Mouse (Mus musculus): ENCODE measurements at regions not wholly inside any gene's neighbourhood (a gene's known extent, or its start where the extent isn't known, plus 50 kb on each side); places are given as distances from the start of the nearest gene placed in this dataset.

DNA sequence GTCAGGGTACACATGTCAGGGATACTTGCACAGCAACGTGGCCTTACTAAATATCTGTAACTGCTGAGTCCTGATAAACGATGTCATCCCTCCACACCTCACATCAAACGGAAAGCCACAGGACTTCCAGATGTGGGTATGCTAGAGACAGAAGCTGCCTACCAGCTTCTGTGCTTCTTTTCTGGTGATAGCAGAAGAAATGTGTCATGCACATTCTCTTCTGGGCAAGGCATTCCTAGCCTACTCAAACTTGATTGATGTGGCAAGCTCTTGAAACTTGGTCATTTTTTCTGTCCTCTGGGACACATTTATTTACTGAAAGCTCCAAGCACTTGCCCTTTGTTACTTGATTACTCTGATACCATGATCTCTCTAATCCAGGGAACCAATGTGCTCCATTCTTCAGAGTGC is 282.8 kb upstream of the Gm9747 start:
- DNase-seq, result no peak

DNA sequence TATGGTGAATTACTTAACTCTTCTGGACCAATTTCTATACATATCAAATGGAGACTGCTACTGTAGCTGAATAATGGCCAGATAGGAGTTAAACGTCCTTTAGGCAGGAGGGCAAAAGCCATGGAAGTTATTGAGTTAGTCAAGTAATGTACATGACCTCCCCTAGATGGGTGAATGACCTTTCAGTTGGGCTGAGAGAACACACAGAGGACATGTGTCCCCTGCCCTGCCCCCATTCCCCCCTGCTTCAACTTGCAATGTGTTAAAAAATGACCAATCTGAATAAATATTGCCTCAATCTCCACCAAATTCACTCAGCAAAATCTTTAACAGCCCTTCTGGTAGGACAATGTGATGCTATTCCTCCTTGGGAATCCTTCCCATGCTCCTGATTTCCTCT is 282.1 kb upstream of the Gm9747 start:
- DNase-seq, result no peak

DNA sequence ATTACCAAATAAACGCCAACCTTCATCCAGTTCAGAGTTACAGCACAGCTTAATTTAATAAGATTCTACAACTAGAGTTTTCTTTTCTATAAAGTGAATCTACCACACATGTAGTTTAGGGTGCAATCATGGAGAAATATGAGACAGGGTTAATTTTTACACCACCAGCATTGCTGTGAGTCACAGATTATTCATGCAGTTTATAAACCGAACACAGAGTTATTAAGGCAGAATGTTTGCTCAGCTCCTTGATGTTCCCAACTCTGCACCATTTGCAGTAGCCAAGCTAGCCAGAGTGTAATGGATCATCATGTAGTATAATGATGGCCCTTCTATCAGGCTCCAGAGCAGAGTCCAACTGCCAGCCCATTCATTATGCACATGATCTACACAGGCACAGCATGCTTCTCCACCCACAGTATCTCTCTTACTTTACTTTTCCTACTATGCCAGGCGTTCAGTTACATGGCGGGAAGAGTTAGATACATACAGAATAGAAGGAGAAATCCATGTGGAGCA is 281.4 kb upstream of the Gm9747 start:
- DNase-seq, result no peak

DNA sequence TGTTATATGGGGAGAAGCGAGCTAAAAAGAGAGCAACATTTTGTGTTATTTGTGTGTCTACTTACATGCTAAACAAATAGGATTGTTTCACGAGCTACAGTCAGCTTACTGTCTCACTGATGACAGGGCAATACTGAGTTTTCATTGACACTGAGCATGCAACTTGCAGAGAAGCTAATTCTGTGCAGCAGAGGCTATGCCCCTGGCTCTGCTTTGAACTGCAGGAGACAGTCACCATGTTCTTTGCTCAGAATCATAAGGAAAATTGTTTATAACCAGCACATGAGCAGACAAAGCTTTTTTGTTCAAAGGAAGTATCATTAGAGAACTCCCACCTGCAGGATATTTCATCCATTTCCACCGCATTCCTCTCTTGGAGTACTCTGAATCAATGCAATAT is 280.8 kb upstream of the Gm9747 start:
- DNase-seq, result no peak

DNA sequence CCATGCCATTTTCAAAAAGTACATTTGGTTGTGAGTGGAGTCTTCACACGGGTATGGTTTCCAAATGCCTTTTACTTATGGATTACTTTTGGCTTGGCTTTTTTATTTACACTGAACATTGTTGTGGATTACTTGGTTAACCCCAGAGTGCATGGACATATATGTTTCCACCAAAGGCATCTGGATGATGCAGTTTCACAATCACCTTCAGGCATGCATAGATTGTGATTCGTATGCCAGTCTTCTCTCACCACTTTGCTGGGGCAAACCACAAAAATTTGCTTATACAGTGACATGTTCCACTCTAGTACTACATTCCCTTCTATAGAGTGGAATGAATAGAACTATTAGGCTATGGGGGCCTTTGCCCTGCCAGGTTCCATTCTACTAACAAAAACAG is 278.4 kb upstream of the Gm9747 start:
- no peak for DNase-seq

DNA sequence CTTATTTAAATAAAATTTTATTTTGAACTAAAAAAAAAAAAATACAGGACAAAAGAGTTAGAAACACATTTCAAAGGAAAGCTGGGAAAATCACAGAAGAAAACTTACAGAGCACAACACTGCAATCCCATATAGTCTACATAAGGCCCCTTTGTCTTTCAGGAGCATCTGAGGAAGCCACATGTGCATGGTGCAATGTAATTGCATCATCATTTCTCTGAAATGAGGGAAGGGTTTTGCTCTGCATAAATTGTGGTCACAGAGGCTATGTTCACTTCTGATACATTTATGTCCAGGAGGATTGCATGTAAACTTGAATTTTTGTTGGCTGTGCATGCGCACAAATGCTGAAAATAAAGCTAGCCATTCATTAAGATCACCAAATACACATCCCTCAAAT is 265.9 kb upstream of the Gm9747 start:
- DNase-seq, result no peak

DNA sequence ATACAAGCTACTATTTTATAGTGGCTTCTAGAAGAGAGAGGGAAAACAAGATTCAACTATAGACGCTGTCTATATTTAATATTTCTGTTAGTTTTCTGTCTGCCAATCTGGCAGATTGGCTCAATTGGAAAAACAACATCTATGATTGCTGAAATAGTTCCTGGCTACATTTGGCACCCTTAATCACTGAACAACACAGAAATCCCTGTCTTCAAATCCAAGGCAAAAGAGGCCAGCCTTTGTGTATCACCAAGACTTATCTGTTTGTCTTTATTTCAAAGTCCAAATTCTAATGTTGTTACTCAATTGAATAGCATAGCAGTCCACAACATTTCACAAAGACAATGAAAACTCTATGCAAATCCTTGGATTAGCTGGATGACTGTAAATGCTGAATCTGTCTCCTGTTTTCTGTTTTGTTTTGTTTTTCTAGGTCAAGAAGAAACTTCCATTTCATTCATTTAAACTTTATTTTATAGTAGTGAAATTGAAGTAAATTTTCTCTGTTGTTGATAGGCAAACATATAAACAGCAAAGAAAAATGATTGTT is 265.1 kb upstream of the Gm9747 start:
- DNase-seq, result no peak

DNA sequence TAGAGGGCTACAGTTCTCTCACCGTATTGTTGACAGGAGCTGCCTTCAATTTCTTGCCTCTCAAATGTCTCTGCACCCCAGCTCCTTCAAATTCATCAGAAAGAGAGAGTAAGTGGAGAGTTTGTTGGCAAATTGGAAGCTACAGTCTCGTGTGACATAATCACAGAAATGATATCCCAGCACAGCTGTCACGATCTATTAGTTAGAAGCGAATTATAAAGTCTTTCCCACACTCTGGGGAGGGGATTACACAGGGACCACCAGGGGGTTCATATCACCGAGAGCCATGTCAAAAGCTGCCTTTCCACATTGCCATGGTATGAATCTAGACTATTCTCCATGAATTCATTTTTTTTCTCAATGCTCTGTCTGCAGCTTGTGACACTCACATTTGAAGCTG is 260.3 kb upstream of the Gm9747 start:
- DNase-seq, result no peak

DNA sequence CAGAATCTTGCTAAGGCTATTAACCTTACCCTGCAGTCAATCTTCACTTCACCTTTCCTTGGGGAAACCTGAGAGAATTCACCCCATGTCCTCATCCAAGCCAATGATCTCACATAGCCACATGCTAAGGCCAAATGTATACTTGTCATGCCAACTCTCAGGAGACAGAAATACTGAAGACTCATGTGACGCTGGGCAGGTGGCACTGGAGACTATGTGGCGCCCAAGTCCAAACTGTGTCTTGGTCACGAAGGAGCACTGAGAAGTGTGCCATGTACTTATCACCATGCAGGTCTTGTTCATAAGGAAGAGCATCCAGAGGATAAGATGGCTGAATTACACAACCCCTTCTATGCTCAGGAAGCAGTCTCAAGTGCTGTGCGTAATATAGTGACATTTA is 259.4 kb upstream of the Gm9747 start:
- no peak for DNase-seq

DNA sequence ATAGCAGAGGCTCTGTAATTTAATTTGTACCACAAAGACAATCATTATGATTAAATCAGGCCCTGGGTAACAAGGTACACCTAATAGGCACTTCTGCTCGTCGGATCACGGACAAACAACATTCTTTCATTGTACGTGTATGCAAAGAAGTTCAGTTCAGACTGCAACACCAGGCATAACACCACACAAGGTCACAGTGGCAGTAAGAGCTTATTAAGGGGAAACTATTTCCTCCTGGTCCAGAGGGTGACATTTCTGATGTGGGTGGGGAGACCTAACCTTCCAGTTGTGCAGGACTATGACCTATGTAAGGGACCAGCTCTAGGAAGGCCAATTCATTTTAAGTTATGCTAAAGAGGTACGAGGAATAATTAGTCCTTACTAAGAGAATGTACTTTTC is 225.0 kb upstream of the Gm9747 start:
- no peak for DNase-seq

DNA sequence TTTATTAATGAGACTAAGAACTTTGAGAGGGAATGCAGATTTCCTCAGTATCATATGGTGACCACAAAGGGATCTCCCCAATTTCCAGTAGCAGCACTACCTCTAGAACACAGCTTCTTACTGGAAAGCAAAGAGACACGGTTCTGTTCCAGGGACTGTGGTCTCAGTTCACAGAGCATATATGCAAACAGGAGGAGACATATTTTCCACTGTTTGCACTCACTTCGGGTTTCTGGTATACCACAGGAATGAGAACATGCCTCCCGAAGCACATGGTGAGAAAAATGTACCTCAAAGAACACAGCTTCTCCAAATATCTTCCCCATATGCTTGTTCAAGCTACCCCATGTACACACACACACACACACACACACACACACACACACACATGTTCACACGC is 224.1 kb upstream of the Gm9747 start:
- DNase-seq, result no peak

DNA sequence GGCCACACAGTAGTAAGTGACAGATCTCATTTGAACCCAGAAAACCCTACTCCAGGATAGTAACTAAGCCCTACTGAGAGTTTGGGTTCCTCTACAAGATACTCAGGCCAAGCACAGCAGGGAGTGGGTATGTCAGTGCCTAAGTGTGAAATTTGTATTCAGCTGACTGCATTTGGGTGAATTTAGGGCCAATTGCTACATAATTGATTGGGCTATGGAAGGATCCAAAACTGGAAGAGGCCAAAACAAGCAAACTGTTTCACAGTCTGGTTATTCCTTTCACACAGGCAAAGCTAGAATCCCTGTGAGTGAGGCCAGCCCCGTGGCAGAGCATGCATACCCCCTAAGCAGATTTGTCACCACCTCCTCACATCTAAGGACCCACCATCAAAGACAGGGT is 221.9 kb upstream of the Gm9747 start:
- DNase-seq, result no peak

DNA sequence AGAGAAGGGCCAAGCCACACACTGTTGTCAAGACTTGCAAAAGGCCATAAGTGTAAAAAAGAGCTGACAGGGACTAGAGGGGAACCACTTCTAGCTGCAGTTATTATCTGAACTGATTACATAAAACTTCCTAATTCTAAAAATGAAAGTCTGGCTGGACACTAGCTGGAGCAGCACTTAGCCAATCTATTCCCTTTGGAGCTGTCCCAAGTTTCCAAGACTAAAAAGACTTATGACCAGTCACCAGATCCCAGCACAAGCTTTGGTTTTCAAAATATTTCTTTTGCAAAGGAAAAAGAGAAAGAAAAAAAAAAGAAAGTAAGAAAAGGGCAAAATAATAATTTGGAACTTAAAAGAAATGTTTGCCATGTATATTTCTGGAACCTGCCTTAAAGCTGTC is 217.6 kb upstream of the Gm9747 start:
- DNase-seq, result no peak

DNA sequence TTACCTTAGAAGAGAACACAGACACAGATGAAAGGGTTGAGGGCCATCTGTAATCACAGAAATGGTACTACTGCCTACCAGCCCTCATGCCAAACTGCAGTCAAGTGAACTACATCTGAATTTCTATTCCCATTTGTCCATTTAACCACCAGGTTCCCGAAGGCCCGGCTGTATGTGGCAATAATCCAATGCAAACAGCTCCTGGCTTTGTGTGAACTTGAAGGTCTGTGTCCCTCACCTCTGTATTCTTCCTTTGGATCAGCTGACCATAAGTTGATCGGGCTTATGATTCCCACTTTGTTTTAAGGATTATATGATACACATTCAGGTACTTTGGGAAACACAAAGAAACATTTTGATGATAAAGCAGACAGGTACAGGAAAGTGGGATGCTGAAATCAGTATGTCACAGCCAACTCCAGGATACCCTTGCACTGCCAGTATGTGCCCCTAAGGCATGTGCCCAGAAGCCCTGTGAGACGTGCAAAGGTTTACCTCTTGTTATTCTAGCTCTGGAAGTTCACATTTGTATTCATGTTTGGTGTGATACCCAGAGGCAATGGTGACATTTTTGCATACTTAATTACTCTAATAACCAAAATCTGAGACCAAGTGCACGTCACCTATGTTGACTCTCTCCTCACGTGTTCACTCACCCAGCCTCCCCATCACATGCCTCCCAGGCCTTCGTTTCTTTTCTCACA is 214.1 kb upstream of the Gm9747 start:
- no peak for DNase-seq

DNA sequence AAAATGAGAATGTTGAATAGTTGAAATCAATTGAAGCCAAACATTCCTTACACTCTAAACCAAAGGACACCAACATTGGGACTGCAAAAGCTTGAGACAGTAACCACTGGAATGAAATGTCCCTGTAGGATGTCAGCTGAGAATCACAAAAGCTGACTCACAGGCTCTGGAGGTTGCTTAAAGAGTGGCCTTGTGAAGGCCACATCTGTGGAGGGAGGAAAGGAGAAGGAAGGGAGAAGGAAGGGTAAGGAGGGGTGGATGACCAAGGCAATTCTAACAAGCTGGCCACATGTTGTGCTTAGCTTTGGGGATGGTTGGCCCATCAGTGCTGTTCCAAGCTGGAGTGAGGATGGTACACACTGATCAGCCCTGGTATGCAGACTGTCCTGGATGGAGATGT is 205.2 kb upstream of the Gm9747 start:
- no peak for DNase-seq

DNA sequence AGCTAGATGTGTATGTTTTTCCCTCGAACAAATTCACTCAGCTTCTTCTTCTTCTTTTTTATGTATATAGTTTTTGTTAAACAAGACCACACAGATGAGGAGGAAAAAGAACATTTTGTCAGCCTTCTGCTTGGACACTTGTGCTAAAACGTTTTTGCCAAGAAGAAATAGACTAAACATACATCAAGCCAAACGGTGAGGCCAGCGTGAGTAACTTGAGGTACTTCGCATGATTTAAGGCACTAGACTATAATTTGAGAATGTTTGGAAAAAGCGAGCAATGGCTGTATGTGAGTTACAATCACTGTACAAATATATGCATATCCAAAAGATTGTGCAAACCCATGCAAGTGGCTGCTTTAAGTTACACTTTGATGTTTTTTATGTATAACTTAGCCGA is 201.8 kb upstream of the Gm9747 start:
- DNase-seq, result no peak

DNA sequence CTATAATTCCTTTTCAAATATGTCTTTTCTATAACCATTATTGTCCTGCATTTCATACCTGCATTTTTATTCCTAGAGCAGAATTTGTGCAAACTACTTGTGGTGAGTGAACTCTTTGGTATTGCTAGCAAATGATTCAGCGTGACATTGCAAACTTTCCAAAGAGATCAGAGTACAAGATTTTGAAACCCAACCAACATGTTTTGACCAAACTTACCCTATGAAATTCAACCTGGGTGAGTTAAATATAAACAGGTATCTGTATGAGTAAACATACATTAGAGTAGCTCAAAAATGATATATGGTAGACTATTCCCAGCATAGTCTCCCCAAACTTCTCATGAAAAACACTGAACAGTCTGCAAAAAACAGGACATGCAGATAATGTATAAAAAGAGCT is 200.5 kb upstream of the Gm9747 start:
- DNase-seq, result no peak

DNA sequence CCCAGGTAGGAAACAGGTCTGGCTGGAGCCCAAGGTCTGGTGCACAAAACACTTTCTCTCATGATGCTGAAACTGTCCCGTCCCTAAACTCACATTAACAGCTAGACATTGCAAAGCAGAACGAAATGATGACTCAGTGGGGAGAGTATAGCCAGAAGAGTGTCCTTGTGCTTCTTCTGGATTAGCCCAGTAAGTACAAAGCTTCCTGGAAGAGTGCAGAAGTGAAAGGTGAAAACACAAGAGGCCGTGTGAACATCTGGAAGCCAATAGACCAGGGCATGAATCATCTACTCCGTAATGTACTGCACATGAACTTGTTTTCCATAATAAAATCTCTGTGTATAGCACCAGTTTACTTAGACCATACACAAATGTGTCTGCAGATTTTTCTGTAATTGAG is 194.7 kb upstream of the Gm9747 start:
- DNase-seq, result no peak

DNA sequence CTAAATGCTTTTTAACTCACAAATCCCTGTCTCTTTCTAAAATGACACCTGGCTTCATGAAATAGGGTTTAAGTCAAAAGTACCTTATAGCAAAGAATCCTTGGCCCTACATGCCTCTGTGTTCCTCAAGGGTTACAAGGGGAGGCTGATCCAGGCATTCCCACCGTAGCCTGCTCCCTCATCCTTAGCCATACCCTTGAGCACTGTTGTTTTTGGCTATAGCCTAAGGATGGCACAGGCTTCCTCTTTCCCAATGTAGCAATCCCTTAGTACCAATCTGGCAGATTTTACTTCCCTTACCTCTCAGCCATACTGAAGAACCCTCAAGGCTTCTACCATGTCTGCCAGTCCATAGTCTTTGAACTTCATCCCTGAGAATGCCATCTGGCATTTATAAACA is 194.2 kb upstream of the Gm9747 start:
- no peak for DNase-seq

DNA sequence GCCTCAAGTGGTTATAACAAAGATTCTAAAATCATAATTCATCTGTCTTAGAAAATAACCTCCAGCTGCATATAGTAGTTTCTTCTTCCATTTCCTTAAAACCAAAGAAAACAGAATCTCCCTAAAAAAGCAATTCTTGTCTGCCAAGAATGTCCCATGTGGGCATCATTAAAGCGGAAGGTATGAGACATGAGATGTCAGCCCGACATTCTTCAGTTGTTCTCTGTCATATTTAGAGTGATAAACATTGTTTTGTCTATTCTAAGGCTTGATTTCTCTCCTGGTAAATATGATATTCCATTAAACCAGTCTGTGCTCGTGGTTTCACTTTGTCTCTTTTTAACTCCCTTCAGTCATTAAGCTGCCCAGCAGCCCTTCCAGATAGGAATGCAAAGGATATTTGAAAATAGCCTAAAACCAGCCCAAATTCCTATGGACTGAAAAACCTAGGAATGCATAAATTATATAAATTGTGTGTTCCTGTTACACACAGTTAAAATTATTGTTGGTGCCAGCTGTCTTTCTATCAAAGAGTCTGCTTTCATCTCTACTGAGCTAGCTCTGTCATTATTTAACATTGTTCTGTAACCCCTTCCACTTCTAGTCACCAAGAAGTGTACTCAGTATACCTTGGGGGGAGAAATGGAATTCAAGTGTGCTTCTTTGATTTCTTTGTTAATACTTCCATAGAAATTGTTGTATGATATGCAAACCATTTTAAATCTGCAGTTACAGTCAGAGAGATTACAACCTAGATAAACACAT is 191.4 kb upstream of the Gm9747 start:
- no peak for DNase-seq

DNA sequence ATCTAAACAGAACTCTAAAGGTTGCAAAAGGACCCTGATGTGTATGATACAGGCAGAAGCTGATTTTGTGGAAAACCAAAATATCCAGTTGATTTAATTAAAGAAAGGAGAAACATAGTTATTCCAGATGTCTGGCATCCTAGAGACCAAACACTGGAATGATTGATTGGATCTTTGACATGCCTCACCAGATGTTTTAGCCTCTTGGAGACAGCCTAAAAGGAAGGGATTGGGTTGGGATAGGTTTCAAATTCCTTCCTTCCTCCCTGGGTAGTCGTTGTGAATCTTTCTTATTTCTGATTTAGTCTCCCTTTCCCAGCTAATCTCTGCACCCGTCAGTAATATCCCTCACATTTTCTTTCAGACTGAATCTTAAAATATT is 190.9 kb upstream of the Gm9747 start:
- DNase-seq, result no peak

DNA sequence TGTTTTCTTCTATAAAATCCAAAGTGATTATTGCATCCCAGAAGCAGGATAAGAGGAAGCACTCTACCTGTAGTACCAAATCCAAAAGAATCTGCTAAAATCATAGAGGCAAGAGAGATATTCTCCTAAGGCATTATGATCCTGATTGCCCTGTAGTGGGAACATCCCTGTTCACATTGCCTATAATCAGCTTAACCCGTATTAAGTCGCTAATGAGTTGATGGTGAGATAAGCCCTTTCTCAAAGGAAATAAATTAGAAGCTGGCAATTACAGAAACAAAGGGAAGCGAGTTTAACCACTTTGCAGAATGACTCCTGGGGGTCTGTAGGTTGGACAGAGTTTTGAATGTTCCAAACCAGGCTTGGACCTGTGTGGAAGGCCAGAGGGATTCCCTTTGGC is 190.4 kb upstream of the Gm9747 start:
- DNase-seq, result no peak

DNA sequence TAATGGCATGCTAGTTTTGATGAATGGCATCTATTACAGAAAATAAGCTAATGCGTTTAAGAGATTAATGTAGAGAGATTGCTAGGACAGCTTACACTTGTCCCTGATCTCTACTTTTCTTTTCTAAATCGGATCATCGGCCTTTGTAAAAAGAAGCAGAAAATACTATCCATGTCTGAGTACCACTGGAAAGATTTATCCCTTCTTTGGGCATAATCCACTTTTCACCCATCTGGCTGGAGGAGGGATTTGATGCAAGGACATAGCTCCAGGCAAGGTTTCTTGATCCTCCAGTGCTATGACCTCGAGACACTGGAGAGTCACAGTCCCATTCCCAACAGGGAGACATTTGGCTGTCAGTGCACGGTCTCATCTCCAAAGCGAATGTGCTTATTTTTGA is 166.6 kb upstream of the Gm9747 start:
- no peak for DNase-seq

DNA sequence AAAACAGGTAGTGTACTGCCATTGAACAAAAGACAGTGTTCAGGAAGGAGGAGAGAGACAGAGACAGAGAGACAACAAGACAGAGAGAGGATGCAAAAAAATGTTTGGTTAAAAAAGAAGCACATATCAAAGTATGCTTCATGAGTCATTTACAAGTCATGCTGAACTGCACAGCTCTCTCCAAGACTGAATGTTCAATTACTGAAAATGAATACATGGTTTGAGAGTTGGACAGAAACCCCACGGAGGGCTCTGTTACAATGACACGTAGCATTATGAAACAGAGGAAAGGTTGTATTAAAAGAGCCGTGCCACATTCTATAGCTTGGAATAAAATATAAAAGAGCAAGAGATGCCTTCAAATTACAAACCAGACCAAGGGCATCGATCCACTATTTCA is 164.3 kb upstream of the Gm9747 start:
- DNase-seq, result no peak
